22 mouse cellular contexts compared by ENCODE assay signal in the genomic region with DNA sequence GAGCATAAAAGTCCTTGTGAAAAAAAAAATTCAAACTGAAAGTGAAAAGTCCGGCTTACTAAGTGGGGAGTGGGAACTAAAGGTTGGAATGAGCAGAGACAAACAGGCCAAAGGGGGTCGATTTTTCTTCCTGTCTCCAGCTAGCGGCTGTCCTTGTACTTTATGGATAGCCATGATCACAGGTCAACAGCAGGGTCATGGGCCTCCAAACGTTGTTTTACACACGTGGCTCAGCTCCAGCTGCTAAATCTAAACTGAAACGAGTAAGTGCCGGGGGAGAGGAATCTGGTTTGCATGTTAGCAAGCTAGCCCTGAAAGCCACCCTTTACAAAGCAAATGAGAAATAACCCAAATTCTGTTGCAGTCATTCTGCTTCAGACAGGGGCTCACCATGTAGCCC. TPM values are rescaled to one million over a fixed set of nuclear protein-coding genes. Genes with fewer than 3 reads are reported as not detected.
DNase-seq lines count a peak whose midpoint lies in the region; ATAC-seq and TF ChIP-seq lines count a peak whose summit lies in the region.
"Had no signal": no experiment of that assay in that cellular context is flagged by ENCODE, and none has a peak within 500 bp of the region (broad histone marks: within the 10 kb centered on the region; RNA-seq: fewer than 3 reads in every experiment).

No protein-coding gene starts in this region.

- TF ChIP-seq CTCF in gastrocnemius, adult 2 months (IDR thresholded peaks at IDR 0.05): no peak

- peak overlapping the region; percentile 39 for H3K4me2 ChIP-seq in lung, embryonic 15.5 days
- H3K4me2 ChIP-seq in intestine, embryonic 15.5 days (replicated peaks): peak overlapping the region; percentile 37
- H3K4me2 ChIP-seq in stomach, embryonic 15.5 days: peak overlapping the region; percentile 25; the same call in 1 of the 2 replicates
- H3K4me2 ChIP-seq: heart, embryonic 12.5 days; midbrain, embryonic 12.5 days had no signal

- ATAC-seq in lung, embryonic 15.5 days (ENCODE audit: borderline replicate concordance, extremely low read depth, low FRiP score, low TSS enrichment): no peak
- ATAC-seq in intestine, embryonic 15.5 days: peak; percentile 2; the same call in 1 of the 2 replicates
- no peak for ATAC-seq in stomach, embryonic 15.5 days (ENCODE audit: insufficient read depth, low FRiP score, low read depth)
- ATAC-seq: CD4-positive, CD25-positive, alpha-beta regulatory T cell, adult 4 months had no signal

- no peak overlapping the region for H3K9ac ChIP-seq in lung, embryonic 15.5 days
- H3K9ac ChIP-seq in intestine, embryonic 15.5 days: no peak overlapping the region
- no peak overlapping the region for H3K9ac ChIP-seq in stomach, embryonic 15.5 days
- H3K9ac ChIP-seq: heart, embryonic 12.5 days; midbrain, embryonic 12.5 days had no signal

- WGBS in lung, embryonic 15.5 days: 12% methylated on average over 7 of the region's 7 CpGs
- 19% methylated on average over 7 of the region's 7 CpGs for WGBS in intestine, embryonic 15.5 days
- WGBS in stomach, embryonic 15.5 days: 25% methylated on average over 7 of the region's 7 CpGs

- H3K36me3 ChIP-seq in lung, embryonic 15.5 days: no peaks in the 10 kb centered on the region
- no peaks in the 10 kb centered on the region for H3K36me3 ChIP-seq in intestine, embryonic 15.5 days
- no peaks in the 10 kb centered on the region for H3K36me3 ChIP-seq in stomach, embryonic 15.5 days
- H3K36me3 ChIP-seq: heart, embryonic 12.5 days; midbrain, embryonic 12.5 days had no signal

- H3K9me3 ChIP-seq in lung, embryonic 15.5 days: no peaks in the 10 kb centered on the region
- H3K9me3 ChIP-seq in intestine, embryonic 15.5 days: no peaks in the 10 kb centered on the region
- H3K9me3 ChIP-seq in stomach, embryonic 15.5 days: no peaks in the 10 kb centered on the region
- H3K9me3 ChIP-seq: heart, embryonic 12.5 days; midbrain, embryonic 12.5 days had no signal

- H3K27ac ChIP-seq in lung, embryonic 15.5 days: 0 out of 2 replicates have a peak overlapping the region, but pooled peaks have one; percentile 41
- no peak overlapping the region for H3K27ac ChIP-seq in intestine, embryonic 15.5 days
- H3K27ac ChIP-seq in stomach, embryonic 15.5 days: 0 out of 2 replicates have a peak overlapping the region, but pooled peaks have one; percentile 11
- H3K27ac ChIP-seq in gastrocnemius, adult 2 months: no peak overlapping the region
- H3K27ac ChIP-seq: midbrain, embryonic 12.5 days had no signal

- H3K4me1 ChIP-seq in lung, embryonic 15.5 days: peaks cover 9% of the 10 kb centered on the region
- peaks cover 9% of the 10 kb centered on the region for H3K4me1 ChIP-seq in intestine, embryonic 15.5 days (replicated peaks)
- H3K4me1 ChIP-seq in stomach, embryonic 15.5 days: peaks cover 10% of the 10 kb centered on the region
- H3K4me1 ChIP-seq: heart, embryonic 12.5 days; midbrain, embryonic 12.5 days had no signal

- no peak for DNase-seq in lung, adult 18-20 months
- peak; percentile 10 for DNase-seq in adrenal gland, postnatal 25 days
- no peak for DNase-seq in gastrocnemius, adult 2 months
- DNase-seq in gastrocnemius, postnatal 10 days: no peak
- DNase-seq: cerebellum, adult 11 months; cerebellum, postnatal 36 days; heart, postnatal 36 days; liver; lung, postnatal 36 days; thymus, postnatal 14 days had no signal

- H3K4me3 ChIP-seq in lung, embryonic 15.5 days: no peak overlapping the region
- H3K4me3 ChIP-seq in intestine, embryonic 15.5 days (replicated peaks): no peak overlapping the region
- peak overlapping the region; percentile 23; the same call in 1 of the 2 replicates for H3K4me3 ChIP-seq in stomach, embryonic 15.5 days (replicated peaks)
- H3K4me3 ChIP-seq in gastrocnemius, adult 2 months: no peak overlapping the region
- H3K4me3 ChIP-seq: heart, embryonic 12.5 days; midbrain, embryonic 12.5 days had no signal

- H3K27me3 ChIP-seq in lung, embryonic 15.5 days: no peaks in the 10 kb centered on the region
- no peaks in the 10 kb centered on the region for H3K27me3 ChIP-seq in intestine, embryonic 15.5 days (replicated peaks)
- H3K27me3 ChIP-seq in stomach, embryonic 15.5 days (replicated peaks): no peaks in the 10 kb centered on the region
- H3K27me3 ChIP-seq: heart, embryonic 12.5 days; midbrain, embryonic 12.5 days had no signal

- intact Hi-C loops in gastrocnemius, adult 2 months (cut with DNase I): no loop called here

RNA-seq across cellular contexts. Expression of a gene that starts 2.6 kb away (rescaled TPM):
- polyA plus RNA-seq in lung, embryonic 15.5 days (2015; fragmentation: Nextera tagmentation; extraction: Ambion mirVana): not detected in 2 replicates
- total RNA-seq in adrenal gland, postnatal 25 days (2021): not detected in 2 replicates
- polyA plus RNA-seq in intestine, embryonic 15.5 days (2015; fragmentation: Nextera tagmentation; extraction: Ambion mirVana): 0.80 and 1.7 TPM in 2 replicates
- polyA plus RNA-seq in stomach, embryonic 15.5 days (2015; fragmentation: Nextera tagmentation; extraction: Ambion mirVana): 0.45 and 0.53 TPM in 2 replicates
- not detected for total RNA-seq in gastrocnemius, adult 2 months (2021)
- not detected for total RNA-seq in gastrocnemius, postnatal 10 days (2021)
- total RNA-seq: heart, postnatal 36 days; left cerebral cortex, postnatal 10 days; MEL; neutrophil, adult 5-6 weeks had no signal
- polyA plus RNA-seq: CD4-positive, CD25-positive, alpha-beta regulatory T cell, adult 4 months; embryonic facial prominence, embryonic 14.5 days; forebrain, embryonic 11.5 days; gonadal fat pad, adult 2 months; heart, embryonic 12.5 days; midbrain, embryonic 12.5 days had no signal

RNA-seq across cellular contexts. Expression of a gene that starts 21.5 kb away (rescaled TPM):
- 0.21 and 0.30 TPM in 2 replicates for polyA plus RNA-seq in lung, embryonic 15.5 days (2015; fragmentation: Nextera tagmentation; extraction: Ambion mirVana)
- not detected in 2 replicates for total RNA-seq in adrenal gland, postnatal 25 days (2021)
- 0.06 and 0.15 TPM in 2 replicates for polyA plus RNA-seq in intestine, embryonic 15.5 days (2015; fragmentation: Nextera tagmentation; extraction: Ambion mirVana)
- polyA plus RNA-seq in stomach, embryonic 15.5 days (2015; fragmentation: Nextera tagmentation; extraction: Ambion mirVana): 0.05 TPM in 2 replicates
- not detected for total RNA-seq in gastrocnemius, adult 2 months (2021)
- not detected for total RNA-seq in gastrocnemius, postnatal 10 days (2021)
- total RNA-seq: heart, postnatal 36 days; MEL; neutrophil, adult 5-6 weeks had no signal
- polyA plus RNA-seq: forebrain, embryonic 11.5 days; heart, embryonic 12.5 days; midbrain, embryonic 12.5 days had no signal

Comparison
In these comparisons a context has a peak if more than half of its experiments do, and no peak if none do; other contexts are left out.
1. H3K27ac ChIP-seq: peak in lung, embryonic 15.5 days (single experiment) and stomach, embryonic 15.5 days (single experiment); none in intestine, embryonic 15.5 days (single experiment) and gastrocnemius, adult 2 months (single experiment).
2. Peak in every context shown above with its lines, with median percentiles within 50 percentile points of each other: H3K4me2 ChIP-seq.